Mouse (Mus musculus): Measurements from ENCODE around the gene Fbrs. TPM values are rescaled to one million over a fixed set of nuclear protein-coding genes. Genes with fewer than 3 reads are reported as not detected.
A peak's percentile ranks its signal among the peaks of the same experiment; 100 is the strongest.
"Not testable (repeated sequence)": the region's sequence is repeated elsewhere in the genome, so short reads cannot be mapped to it uniquely, and the experiment has no call there.

Fbrs gene
- total RNA-seq, 2 experiments from 2014 or later = 17.7 to 111 TPM

- ATAC-seq (replicated peaks; ENCODE audit: low FRiP score, low TSS enrichment, poor library complexity, severe bottlenecking) = no peak
Observed at GRCm38 (mm10) chr7:127474378-127475070, 4.5 kb upstream of the Fbrs start.

GRCm38 (mm10) chr7:127475186-127475740 lies 3.7 kb upstream of the Fbrs start:
- ATAC-seq (replicated peaks; ENCODE audit: low FRiP score, low TSS enrichment, poor library complexity, severe bottlenecking) = no peak

GRCm38 (mm10) chr7:127476336-127476735 lies 2.7 kb upstream of the Fbrs start:
- ATAC-seq (replicated peaks; ENCODE audit: low FRiP score, low TSS enrichment, poor library complexity, severe bottlenecking) = no peak

GRCm38 (mm10) chr7:127476855-127477254 lies 2.1 kb upstream of the Fbrs start:
- ATAC-seq (replicated peaks; ENCODE audit: low FRiP score, low TSS enrichment, poor library complexity, severe bottlenecking) = no peak

- ATAC-seq (replicated peaks; ENCODE audit: low FRiP score, low TSS enrichment, poor library complexity, severe bottlenecking) = peak; percentile 88
Observed at GRCm38 (mm10) chr7:127477687-127478634, 1.0 kb upstream of the Fbrs start.

GRCm38 (mm10) chr7:127479318-127480225 lies 573 bp downstream of the Fbrs start:
- no peak for ATAC-seq (replicated peaks; ENCODE audit: low FRiP score, low TSS enrichment, poor library complexity, severe bottlenecking)

- ATAC-seq (replicated peaks; ENCODE audit: low FRiP score, low TSS enrichment, poor library complexity, severe bottlenecking) = no peak
Observed at GRCm38 (mm10) chr7:127480321-127480720, 1.3 kb downstream of the Fbrs start.

GRCm38 (mm10) chr7:127485416-127485815 lies 6.4 kb downstream of the Fbrs start:
- no peak for ATAC-seq (replicated peaks; ENCODE audit: low FRiP score, low TSS enrichment, poor library complexity, severe bottlenecking)

GRCm38 (mm10) chr7:127488364-127488763 lies 9.4 kb downstream of the Fbrs start:
- not testable (repeated sequence) for ATAC-seq (replicated peaks; ENCODE audit: low FRiP score, low TSS enrichment, poor library complexity, severe bottlenecking)

GRCm38 (mm10) chr7:127489982-127490381 lies 11.0 kb downstream of the Fbrs start:
- no peak for ATAC-seq (replicated peaks; ENCODE audit: low FRiP score, low TSS enrichment, poor library complexity, severe bottlenecking)

GRCm38 (mm10) chr7:127491846-127492245 lies 12.8 kb downstream of the Fbrs start:
- ATAC-seq (replicated peaks; ENCODE audit: low FRiP score, low TSS enrichment, poor library complexity, severe bottlenecking) = no peak

- peak; percentile 15; the same call in 1 of the 2 replicates for ATAC-seq (replicated peaks; ENCODE audit: low FRiP score, low TSS enrichment, poor library complexity, severe bottlenecking)
Observed at GRCm38 (mm10) chr7:127494648-127495047, 15.6 kb downstream of the Fbrs start.

GRCm38 (mm10) chr7:127497382-127497781 lies 18.4 kb downstream of the Fbrs start:
- no peak for ATAC-seq (replicated peaks; ENCODE audit: low FRiP score, low TSS enrichment, poor library complexity, severe bottlenecking)

- ATAC-seq (replicated peaks; ENCODE audit: low FRiP score, low TSS enrichment, poor library complexity, severe bottlenecking) = 0 out of 2 replicates have a peak, but pooled peaks have one; percentile 14
Observed at GRCm38 (mm10) chr7:127498407-127498806, 19.4 kb downstream of the Fbrs start.

GRCm38 (mm10) chr7:127508291-127508690 lies 29.3 kb downstream of the Fbrs start:
- no peak for ATAC-seq (replicated peaks; ENCODE audit: low FRiP score, low TSS enrichment, poor library complexity, severe bottlenecking)

- ATAC-seq (replicated peaks; ENCODE audit: low FRiP score, low TSS enrichment, poor library complexity, severe bottlenecking) = not testable (repeated sequence)
Observed at GRCm38 (mm10) chr7:127509830-127510229, 30.8 kb downstream of the Fbrs start.

GRCm38 (mm10) chr7:127511241-127511640 lies 32.2 kb downstream of the Fbrs start:
- ATAC-seq (replicated peaks; ENCODE audit: low FRiP score, low TSS enrichment, poor library complexity, severe bottlenecking) = no peak

GRCm38 (mm10) chr7:127511808-127512230 lies 32.8 kb downstream of the Fbrs start, which contains the start of gene Srcap:
Srcap (plus strand) TSS chr7:127511983.
- peak; percentile 97 for ATAC-seq (replicated peaks; ENCODE audit: low FRiP score, low TSS enrichment, poor library complexity, severe bottlenecking)

Measured in megakaryocyte-erythroid progenitor cell, adult 5-6 weeks (primary cell).